Mouse (Mus musculus): ENCODE data around the gene C1qb. TPM values are rescaled to one million over a fixed set of nuclear protein-coding genes. Genes with fewer than 3 reads are reported as not detected.

The C1qb gene
- polyA plus RNA-seq, 1 experiment from 2014 or later = 38.4 TPM

DNA sequence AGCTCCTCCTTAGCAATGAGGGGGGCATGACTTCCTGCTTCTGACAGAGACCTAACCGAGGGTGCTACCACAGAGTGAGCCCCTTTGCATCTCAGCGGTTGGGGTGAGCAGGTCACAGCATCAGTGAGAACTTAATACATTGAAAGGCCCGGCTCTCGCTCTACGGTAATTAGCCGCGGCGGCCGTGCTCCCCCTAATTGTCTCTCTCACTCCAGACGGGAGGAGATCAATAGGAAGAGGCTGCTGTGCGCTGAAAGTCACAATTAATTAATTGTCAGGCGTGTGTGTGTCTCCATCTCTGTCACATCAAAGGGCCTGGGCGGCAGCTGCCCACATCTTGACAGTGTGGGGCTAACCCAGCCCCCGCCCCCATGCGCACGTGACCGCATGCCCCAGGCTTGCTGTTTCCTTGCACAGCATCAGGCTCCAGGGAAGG lies 25.2 kb upstream of the C1qb start:
- Histone ChIP-seq H3K4me1 (replicated peaks) (peaks cover 38% of the 10 kb centered on the region), H3K27me3 (ENCODE audit: insufficient read depth, poor library complexity, severe bottlenecking) (peaks cover 70% of the 10 kb centered on the region), H3K9me3 (no peaks in the 10 kb centered on the region), H3K36me3 (no peaks in the 10 kb centered on the region), H3K4me3 (peak overlapping the region; percentile 14), H3K27ac (peak overlapping the region; percentile 30; the same call in 1 of the 2 replicates)
- 2% methylated on average over 17 of the region's 17 CpGs for WGBS
- peak; percentile 56 for DNase-seq (ENCODE audit: low spot score)

DNA sequence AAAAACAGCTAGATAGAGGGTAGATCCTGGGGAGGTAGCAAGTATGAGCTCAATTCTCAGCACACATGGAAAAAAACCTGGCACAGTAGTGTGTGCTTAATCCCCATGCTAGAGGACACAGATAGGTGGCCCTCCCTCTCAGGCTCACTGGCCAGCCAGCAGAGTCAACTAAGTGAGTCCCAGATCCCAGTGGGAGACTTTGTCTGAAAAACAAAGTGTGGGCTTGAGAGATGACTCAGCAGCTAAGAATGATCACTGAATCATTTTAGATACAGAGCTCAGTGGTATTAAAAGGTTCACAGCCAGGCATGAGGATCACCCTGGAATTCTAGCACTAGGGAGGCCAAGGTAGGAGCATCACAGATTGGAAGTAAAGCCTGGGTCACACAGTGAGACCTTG lies 21.8 kb upstream of the C1qb start:
- Histone ChIP-seq H3K9me3 (no peaks in the 10 kb centered on the region), H3K4me3 (no peak overlapping the region), H3K4me1 (replicated peaks) (peaks cover 36% of the 10 kb centered on the region), H3K27ac (no peak overlapping the region), H3K36me3 (no peaks in the 10 kb centered on the region), H3K27me3 (ENCODE audit: insufficient read depth, poor library complexity, severe bottlenecking) (peaks cover 84% of the 10 kb centered on the region)
- no peak for DNase-seq (ENCODE audit: low spot score)

DNA sequence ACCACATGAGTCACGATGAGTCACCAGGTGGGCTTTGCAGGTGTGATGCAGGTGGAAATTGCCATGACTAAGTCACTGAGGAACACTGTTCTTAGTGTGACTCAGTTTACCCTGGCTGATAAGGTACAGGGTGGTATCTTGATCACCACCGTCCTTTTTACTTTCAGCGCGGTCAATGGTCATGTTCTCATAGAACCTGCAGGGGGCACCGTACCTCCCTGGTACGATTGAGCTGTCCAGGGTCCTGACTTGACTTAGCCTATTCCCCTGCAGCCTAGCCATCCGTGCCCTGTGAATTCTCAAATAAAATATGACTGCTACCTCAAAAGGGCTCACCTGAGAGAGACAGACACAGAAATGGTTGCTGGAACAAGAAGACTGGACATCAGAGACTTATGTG lies 21.0 kb upstream of the C1qb start:
- H3K9me3 ChIP-seq = no peaks in the 10 kb centered on the region
- no peaks in the 10 kb centered on the region for H3K36me3 ChIP-seq
- peaks cover 83% of the 10 kb centered on the region for H3K27me3 ChIP-seq (ENCODE audit: insufficient read depth, poor library complexity, severe bottlenecking)
- peaks cover 28% of the 10 kb centered on the region for H3K4me1 ChIP-seq (replicated peaks)
- peak; percentile 55 for DNase-seq (ENCODE audit: low spot score)
- 16% methylated on average over 7 of the region's 7 CpGs for WGBS
- H3K4me3 ChIP-seq = no peak overlapping the region
- H3K27ac ChIP-seq = no peak overlapping the region

DNA sequence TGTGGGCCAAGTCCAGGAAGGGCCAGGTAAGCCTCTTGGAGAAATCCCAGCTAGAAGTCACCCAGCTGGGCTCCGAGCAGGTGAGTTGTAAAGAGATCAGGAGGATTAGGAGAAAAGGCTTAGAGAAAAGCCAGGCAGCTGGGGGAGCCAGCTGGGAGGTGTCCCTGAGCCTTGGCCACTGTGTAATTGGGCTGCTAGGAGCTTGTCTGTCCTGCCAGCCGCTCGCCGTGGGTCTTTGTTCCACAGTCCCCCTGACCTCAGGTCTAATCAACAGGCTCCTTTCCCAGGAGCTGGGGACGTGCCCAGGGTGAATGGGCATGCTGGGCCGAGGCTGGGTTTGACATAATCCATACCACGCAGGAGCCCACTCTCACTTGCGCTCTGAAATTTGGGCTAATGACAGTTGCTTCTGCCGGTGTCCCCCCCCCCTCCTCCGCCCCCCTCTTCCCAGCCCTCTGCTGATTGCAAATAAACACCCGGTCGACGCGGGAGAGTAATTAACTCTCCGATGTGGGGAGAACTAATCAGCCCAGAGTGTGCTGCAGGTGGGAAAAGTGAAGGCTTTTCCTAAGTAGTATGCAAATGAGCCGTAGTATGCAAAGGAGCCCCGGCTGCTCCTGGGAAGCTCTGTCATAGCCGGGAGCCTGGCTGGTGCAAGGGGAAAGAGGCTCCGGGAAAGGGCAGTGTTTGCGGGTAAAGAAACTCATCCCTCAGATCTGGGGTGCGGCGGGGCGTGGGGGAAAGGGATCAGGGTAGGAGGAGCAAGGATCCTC lies 19.0 kb upstream of the C1qb start:
- WGBS = under 1% methylated on average over 23 of the region's 23 CpGs
- Histone ChIP-seq H3K27ac (no peak overlapping the region), H3K27me3 (ENCODE audit: insufficient read depth, poor library complexity, severe bottlenecking) (peaks cover 64% of the 10 kb centered on the region), H3K36me3 (no peaks in the 10 kb centered on the region), H3K4me1 (replicated peaks) (peaks cover 13% of the 10 kb centered on the region), H3K4me3 (peak overlapping the region; percentile 31), H3K9me3 (no peaks in the 10 kb centered on the region)
- no peak for DNase-seq (ENCODE audit: low spot score)

DNA sequence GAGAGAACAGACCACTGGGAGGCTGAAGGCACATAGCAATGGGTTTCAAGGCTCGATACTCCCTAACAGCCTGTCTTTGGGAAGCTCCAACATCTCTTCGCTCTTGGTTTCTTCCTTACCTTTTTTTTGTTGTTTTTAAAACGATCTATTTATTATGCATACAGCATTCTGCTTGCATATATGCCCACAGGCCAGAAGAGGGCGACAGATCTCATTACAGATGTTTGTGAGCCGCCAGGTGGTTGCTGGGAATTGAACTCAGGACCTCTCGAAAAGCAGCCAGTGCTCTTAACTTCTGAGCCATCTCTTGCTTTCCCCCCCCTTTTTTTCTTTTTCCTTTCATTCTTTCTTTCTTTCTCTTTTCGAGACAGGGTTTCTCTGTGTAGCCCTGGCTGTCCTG lies 13.2 kb upstream of the C1qb start:
- Histone ChIP-seq H3K27me3 (ENCODE audit: insufficient read depth, poor library complexity, severe bottlenecking) (peaks cover 65% of the 10 kb centered on the region), H3K36me3 (no peaks in the 10 kb centered on the region), H3K4me1 (replicated peaks) (peaks cover 15% of the 10 kb centered on the region), H3K27ac (no peak overlapping the region), H3K9me3 (no peaks in the 10 kb centered on the region), H3K4me3 (no peak overlapping the region)
- no peak for DNase-seq (ENCODE audit: low spot score)
- WGBS = 62% methylated on average over 7 of the region's 7 CpGs

- no peak for DNase-seq (ENCODE audit: low spot score)
- peaks cover 64% of the 10 kb centered on the region for H3K27me3 ChIP-seq (ENCODE audit: insufficient read depth, poor library complexity, severe bottlenecking)
- no peak within 1 kb of the TSS for H3K27ac ChIP-seq
- no peaks in the 10 kb centered on the region for H3K9me3 ChIP-seq
- H3K36me3 ChIP-seq = no peaks in the 10 kb centered on the region
- WGBS = 81% methylated on average over 9 of the region's 9 CpGs
- H3K4me3 ChIP-seq = no peak within 1 kb of the TSS
- H3K4me1 ChIP-seq (replicated peaks) = peaks cover 17% of the 10 kb centered on the region
These were observed 12.7 kb upstream of the C1qb start, which contains the start of gene C1qa for GRCm38 (mm10) chr4:136898637-136899036. C1qa (minus strand) TSS chr4:136898803.

GRCm38 (mm10) chr4:136898084-136898598 lies 12.2 kb upstream of the C1qb start:
- H3K4me1 ChIP-seq (replicated peaks) = peaks cover 17% of the 10 kb centered on the region
- H3K27ac ChIP-seq = no peak overlapping the region
- H3K27me3 ChIP-seq (ENCODE audit: insufficient read depth, poor library complexity, severe bottlenecking) = peaks cover 66% of the 10 kb centered on the region
- 72% methylated on average over 9 of the region's 9 CpGs for WGBS
- no peaks in the 10 kb centered on the region for H3K36me3 ChIP-seq
- no peak overlapping the region for H3K4me3 ChIP-seq
- no peaks in the 10 kb centered on the region for H3K9me3 ChIP-seq
- DNase-seq (ENCODE audit: low spot score) = no peak

- H3K4me1 ChIP-seq (replicated peaks) = peaks cover 17% of the 10 kb centered on the region
- H3K36me3 ChIP-seq = no peaks in the 10 kb centered on the region
- no peaks in the 10 kb centered on the region for H3K9me3 ChIP-seq
- DNase-seq (ENCODE audit: low spot score) = no peak
- 35% methylated on average over 10 of the region's 10 CpGs for WGBS
- H3K27ac ChIP-seq = no peak overlapping the region
- peaks cover 71% of the 10 kb centered on the region for H3K27me3 ChIP-seq (ENCODE audit: insufficient read depth, poor library complexity, severe bottlenecking)
- H3K4me3 ChIP-seq = no peak overlapping the region
These were observed 10.5 kb upstream of the C1qb start for GRCm38 (mm10) chr4:136896461-136896860.

DNA sequence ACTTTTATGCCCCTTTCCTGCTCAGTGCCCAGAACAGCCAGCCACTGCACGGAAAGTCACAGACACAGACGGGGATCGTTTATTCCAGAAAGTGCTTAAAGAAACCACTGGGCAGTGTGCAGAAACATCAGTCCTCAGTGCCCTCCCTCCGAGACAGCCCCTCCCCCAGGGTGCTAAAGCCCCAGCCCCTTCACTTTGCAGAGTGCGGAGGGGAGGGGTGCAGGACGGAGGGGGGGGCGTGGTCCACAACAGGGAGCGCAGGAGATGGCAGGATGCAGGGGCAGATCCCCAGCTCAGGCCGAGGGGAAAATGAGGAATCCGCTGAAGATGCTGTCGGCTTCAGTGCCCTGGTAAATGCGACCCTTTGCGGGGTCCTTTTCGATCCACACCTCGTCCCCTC lies 9.9 kb upstream of the C1qb start:
- no peak for DNase-seq (ENCODE audit: low spot score)
- 0 out of 2 replicates have a peak overlapping the region, but pooled peaks have one; percentile 35 for H3K27ac ChIP-seq
- H3K4me1 ChIP-seq (replicated peaks) = peaks cover 17% of the 10 kb centered on the region
- WGBS = 7% methylated on average over 15 of the region's 15 CpGs
- H3K27me3 ChIP-seq (ENCODE audit: insufficient read depth, poor library complexity, severe bottlenecking) = peaks cover 77% of the 10 kb centered on the region
- no peaks in the 10 kb centered on the region for H3K9me3 ChIP-seq
- H3K36me3 ChIP-seq = no peaks in the 10 kb centered on the region
- H3K4me3 ChIP-seq = peak overlapping the region; percentile 29

DNA sequence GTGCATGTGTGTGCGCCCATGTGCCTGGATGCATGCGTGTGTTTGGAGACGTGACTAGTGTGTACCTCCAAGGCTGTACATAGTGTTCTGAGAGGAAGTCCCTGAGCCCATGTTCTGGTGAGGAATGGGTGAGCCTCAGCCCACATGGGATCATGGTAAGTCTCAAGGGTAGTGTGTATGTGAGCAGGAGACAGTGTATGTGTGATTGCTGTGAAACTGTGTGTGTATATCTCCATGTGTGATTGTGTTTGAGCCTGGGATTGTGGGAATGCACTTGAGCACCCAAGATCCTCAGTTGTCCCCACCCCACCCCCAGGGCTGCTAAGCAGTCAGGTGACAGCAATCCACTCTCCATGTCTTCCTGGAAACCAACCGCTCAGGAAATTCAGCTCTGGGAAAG lies 8.8 kb upstream of the C1qb start:
- Histone ChIP-seq H3K36me3 (no peaks in the 10 kb centered on the region), H3K27ac (no peak overlapping the region), H3K9me3 (no peaks in the 10 kb centered on the region), H3K4me3 (no peak overlapping the region), H3K4me1 (replicated peaks) (peaks cover 21% of the 10 kb centered on the region), H3K27me3 (ENCODE audit: insufficient read depth, poor library complexity, severe bottlenecking) (peaks cover 85% of the 10 kb centered on the region)
- no peak for DNase-seq (ENCODE audit: low spot score)
- 74% methylated on average over 4 of the region's 4 CpGs for WGBS

DNA sequence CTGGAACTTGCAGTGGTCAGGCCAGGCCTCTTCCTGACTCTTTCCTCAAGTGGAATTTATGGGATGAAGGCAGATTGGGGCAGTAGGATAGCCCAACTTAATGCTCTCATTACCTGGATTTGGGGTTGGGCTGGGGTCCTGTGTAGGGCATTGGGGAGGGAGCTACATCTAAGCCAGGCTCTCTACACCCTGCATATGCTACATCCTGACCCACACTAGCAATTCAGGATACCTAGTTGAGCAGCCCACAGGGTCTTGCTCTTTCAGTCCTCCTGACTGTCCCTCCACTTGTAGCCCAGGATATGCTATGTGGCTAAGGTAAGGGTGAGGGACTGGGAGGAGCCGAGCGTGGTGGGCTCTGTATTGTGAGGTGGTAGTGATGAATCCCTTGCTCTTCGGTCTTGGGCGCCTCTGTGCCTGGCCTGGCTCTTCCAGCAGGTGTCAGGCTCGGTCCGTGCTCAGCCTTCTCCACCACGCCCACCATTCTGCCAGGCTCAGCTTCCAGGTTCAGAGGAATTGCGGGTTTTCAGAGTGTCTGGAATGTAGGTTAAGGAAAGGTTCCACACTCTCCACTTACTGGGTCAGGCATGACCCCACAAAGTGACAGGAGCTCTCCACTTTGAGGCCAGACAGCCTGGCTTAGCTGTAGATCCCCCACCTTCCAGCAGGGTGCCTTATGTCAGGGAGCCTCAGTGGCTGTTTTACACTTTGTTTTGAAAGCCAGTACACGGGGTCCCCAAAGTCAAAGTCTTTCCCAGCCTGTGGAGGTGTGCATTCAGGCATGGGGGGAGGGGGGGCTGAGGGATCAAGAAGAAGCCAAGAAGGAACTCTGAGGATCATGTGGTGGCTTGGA lies 7.9 kb upstream of the C1qb start:
- no peak overlapping the region for H3K27ac ChIP-seq
- H3K9me3 ChIP-seq = no peaks in the 10 kb centered on the region
- no peaks in the 10 kb centered on the region for H3K36me3 ChIP-seq
- peak; percentile 64 for DNase-seq (ENCODE audit: low spot score)
- peaks cover 21% of the 10 kb centered on the region for H3K4me1 ChIP-seq (replicated peaks)
- no peak overlapping the region for H3K4me3 ChIP-seq
- peaks cover 87% of the 10 kb centered on the region for H3K27me3 ChIP-seq (ENCODE audit: insufficient read depth, poor library complexity, severe bottlenecking)
- WGBS = 9% methylated on average over 9 of the region's 9 CpGs

DNA sequence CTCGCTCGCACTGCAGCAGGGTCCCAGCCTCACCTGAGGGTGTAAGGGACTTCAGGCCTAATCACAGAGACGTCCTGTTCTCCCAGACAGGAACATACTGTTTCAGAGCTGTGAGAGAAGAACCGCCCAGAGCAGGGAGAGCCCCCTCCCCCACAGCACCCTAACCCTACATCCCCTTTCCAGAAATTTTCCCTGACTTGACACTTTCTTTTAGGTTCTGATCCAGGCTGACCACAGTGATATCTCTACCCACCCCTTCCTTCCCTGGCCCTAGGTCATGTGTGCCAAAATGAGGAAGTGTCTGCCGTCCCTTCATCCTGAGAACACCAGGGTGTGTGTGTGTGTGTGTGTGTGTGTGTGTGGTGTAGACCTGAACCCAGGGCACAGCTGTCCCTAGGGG lies 6.8 kb upstream of the C1qb start, which contains the start of gene C1qc:
Gene C1qc, minus strand, starts transcription at position 255 of the 400 bp plus-strand sequence.
- Histone ChIP-seq H3K9me3 (no peaks in the 10 kb centered on the region), H3K4me3 (no peak within 1 kb of the TSS), H3K36me3 (no peaks in the 10 kb centered on the region), H3K27ac (no peak within 1 kb of the TSS), H3K4me1 (replicated peaks) (peaks cover 21% of the 10 kb centered on the region), H3K27me3 (ENCODE audit: insufficient read depth, poor library complexity, severe bottlenecking) (peaks cover 76% of the 10 kb centered on the region)
- no peak for DNase-seq (ENCODE audit: low spot score)
- WGBS = 60% methylated on average over 5 of the region's 5 CpGs

GRCm38 (mm10) chr4:136892371-136892770 lies 6.4 kb upstream of the C1qb start:
- WGBS = 66% methylated on average over 7 of the region's 7 CpGs
- peaks cover 72% of the 10 kb centered on the region for H3K27me3 ChIP-seq (ENCODE audit: insufficient read depth, poor library complexity, severe bottlenecking)

More at GRCm38 (mm10) chr4:136892371-136892770, 6.4 kb upstream of the C1qb start:
- Histone ChIP-seq H3K36me3 (no peaks in the 10 kb centered on the region), H3K4me1 (replicated peaks) (peaks cover 21% of the 10 kb centered on the region), H3K4me3 (no peak overlapping the region), H3K27ac (no peak overlapping the region), H3K9me3 (no peaks in the 10 kb centered on the region)
- no peak for DNase-seq (ENCODE audit: low spot score)
